Mouse (Mus musculus): ENCODE results near the gene Agap2.

- TF ChIP-seq POLR2A (IDR thresholded peaks at IDR 0.05; ENCODE audit: low read depth, low read length), result no peak
- no peak for TF ChIP-seq CTCF (IDR thresholded peaks at IDR 0.05; ENCODE audit: borderline replicate concordance, insufficient read depth, low read length)
Measured at GRCm38 (mm10) chr10:127058708-127059107, 16.4 kb upstream of the Agap2 start.

Measured in embryonic fibroblast, embryonic 13.5 days (primary cell).